Mouse (Mus musculus): ENCODE measurements at regions not wholly inside any gene's neighbourhood (a gene's known extent, or its start where the extent isn't known, plus 50 kb on each side); places are given as distances from the start of the nearest gene placed in this dataset.

GRCm38 (mm10) chr4:55250334-55250733 is 99.5 kb upstream of the Rad23b start:
- Histone ChIP-seq H3K36me3 (ENCODE audit: control insufficient read depth, insufficient read depth, low read length, poor library complexity, severe bottlenecking) (no peaks in the 10 kb centered on the region), H3K9ac (ENCODE audit: insufficient read depth, low read depth, low read length, poor library complexity, severe bottlenecking) (no peak overlapping the region), H3K27ac (ENCODE audit: insufficient read depth, low read depth, low read length, poor library complexity, severe bottlenecking) (no peak overlapping the region), H3K4me1 (ENCODE audit: control insufficient read depth in 2 of 2, insufficient read depth in 2 of 2, low read length in 2 of 2, poor library complexity in 1 of 2) (peaks cover 0 to 4% of the 10 kb centered on the region in 2 experiments; a peak in 1 of 4 replicates), H3K9me3 (ENCODE audit: control insufficient read depth, insufficient read depth, low read depth, low read length) (no peaks in the 10 kb centered on the region), H3K4me3 (ENCODE audit: insufficient read depth in 1 of 2, low read depth in 1 of 2, low read length in 2 of 2, poor library complexity in 1 of 2, severe bottlenecking in 1 of 2) (no peak overlapping the region)
- in situ Hi-C loops (cut with MboI; ENCODE audit: low sequenced_read_pairs in 2 of 2, unreplicated experiment in 2 of 2): no loop called here
- DNase-seq (ENCODE audit: low read depth, low spot score): no peak
- no peak for TF ChIP-seq MAFK (IDR thresholded peaks at IDR 0.05; ENCODE audit: insufficient read depth, low read depth, low read length)
- TF ChIP-seq ZNF384 (IDR thresholded peaks at IDR 0.05; ENCODE audit: low read depth, low read length): no peak
- TF ChIP-seq HCFC1 (IDR thresholded peaks at IDR 0.05; ENCODE audit: borderline replicate concordance, insufficient read depth, low read length): no peak
- TF ChIP-seq CHD2 (IDR thresholded peaks at IDR 0.05; ENCODE audit: low read depth, low read length): no peak
- no peak for TF ChIP-seq ZC3H11A (IDR thresholded peaks at IDR 0.05; ENCODE audit: borderline replicate concordance, low read depth, low read length)

- no peak overlapping the region for H3K27ac ChIP-seq (ENCODE audit: insufficient read depth, low read depth, low read length, poor library complexity, severe bottlenecking)
- H3K4me1 ChIP-seq (ENCODE audit: control insufficient read depth in 2 of 2, insufficient read depth in 2 of 2, low read length in 2 of 2, poor library complexity in 1 of 2): peaks cover 0 to 2% of the 10 kb centered on the region in 2 experiments; a peak in 1 of 4 replicates
- no peak overlapping the region for H3K9ac ChIP-seq (ENCODE audit: insufficient read depth, low read depth, low read length, poor library complexity, severe bottlenecking)
- in situ Hi-C loops (cut with MboI; ENCODE audit: low sequenced_read_pairs in 2 of 2, unreplicated experiment in 2 of 2): no loop called here
- H3K4me3 ChIP-seq (ENCODE audit: insufficient read depth in 1 of 2, low read depth in 1 of 2, low read length in 2 of 2, poor library complexity in 1 of 2, severe bottlenecking in 1 of 2): no peak overlapping the region
- no peaks in the 10 kb centered on the region for H3K36me3 ChIP-seq (ENCODE audit: control insufficient read depth, insufficient read depth, low read length, poor library complexity, severe bottlenecking)
- no peaks in the 10 kb centered on the region for H3K9me3 ChIP-seq (ENCODE audit: control insufficient read depth, insufficient read depth, low read depth, low read length)
- no peak for DNase-seq (ENCODE audit: low read depth, low spot score)
- no peak for TF ChIP-seq ZNF384 (IDR thresholded peaks at IDR 0.05; ENCODE audit: low read depth, low read length)
- TF ChIP-seq ZC3H11A (IDR thresholded peaks at IDR 0.05; ENCODE audit: borderline replicate concordance, low read depth, low read length): no peak
- TF ChIP-seq CHD2 (IDR thresholded peaks at IDR 0.05; ENCODE audit: low read depth, low read length): no peak
- TF ChIP-seq HCFC1 (IDR thresholded peaks at IDR 0.05; ENCODE audit: borderline replicate concordance, insufficient read depth, low read length): no peak
- TF ChIP-seq MAFK (IDR thresholded peaks at IDR 0.05; ENCODE audit: insufficient read depth, low read depth, low read length): no peak
Measured at GRCm38 (mm10) chr4:55251546-55251945, 98.3 kb upstream of the Rad23b start.

- TF ChIP-seq ZC3H11A (IDR thresholded peaks at IDR 0.05; ENCODE audit: borderline replicate concordance, low read depth, low read length) (no peak), CHD2 (IDR thresholded peaks at IDR 0.05; ENCODE audit: low read depth, low read length) (no peak), HCFC1 (IDR thresholded peaks at IDR 0.05; ENCODE audit: borderline replicate concordance, insufficient read depth, low read length) (no peak), ZNF384 (IDR thresholded peaks at IDR 0.05; ENCODE audit: low read depth, low read length) (no peak), MAFK (IDR thresholded peaks at IDR 0.05; ENCODE audit: insufficient read depth, low read depth, low read length) (no peak)
- Histone ChIP-seq H3K36me3 (ENCODE audit: control insufficient read depth, insufficient read depth, low read length, poor library complexity, severe bottlenecking) (no peaks in the 10 kb centered on the region), H3K9ac (ENCODE audit: insufficient read depth, low read depth, low read length, poor library complexity, severe bottlenecking) (no peak overlapping the region), H3K4me1 (ENCODE audit: control insufficient read depth in 2 of 2, insufficient read depth in 2 of 2, low read length in 2 of 2, poor library complexity in 1 of 2) (peaks cover 0 to 2% of the 10 kb centered on the region in 2 experiments; a peak in 1 of 4 replicates), H3K27ac (ENCODE audit: insufficient read depth, low read depth, low read length, poor library complexity, severe bottlenecking) (no peak overlapping the region), H3K4me3 (ENCODE audit: insufficient read depth in 1 of 2, low read depth in 1 of 2, low read length in 2 of 2, poor library complexity in 1 of 2, severe bottlenecking in 1 of 2) (no peak overlapping the region), H3K9me3 (ENCODE audit: control insufficient read depth, insufficient read depth, low read depth, low read length) (no peaks in the 10 kb centered on the region)
- no peak for DNase-seq (ENCODE audit: low read depth, low spot score)
- in situ Hi-C loops (cut with MboI; ENCODE audit: low sequenced_read_pairs in 2 of 2, unreplicated experiment in 2 of 2): no loop called here
Measured at GRCm38 (mm10) chr4:55253769-55254168, 96.1 kb upstream of the Rad23b start.

GRCm38 (mm10) chr4:55271965-55272630 is 77.7 kb upstream of the Rad23b start:
- DNase-seq (ENCODE audit: low read depth, low spot score): no peak
- TF ChIP-seq MAFK (IDR thresholded peaks at IDR 0.05; ENCODE audit: insufficient read depth, low read depth, low read length) (no peak), ZNF384 (IDR thresholded peaks at IDR 0.05; ENCODE audit: low read depth, low read length) (no peak), HCFC1 (IDR thresholded peaks at IDR 0.05; ENCODE audit: borderline replicate concordance, insufficient read depth, low read length) (no peak), ZC3H11A (IDR thresholded peaks at IDR 0.05; ENCODE audit: borderline replicate concordance, low read depth, low read length) (no peak), CHD2 (IDR thresholded peaks at IDR 0.05; ENCODE audit: low read depth, low read length) (no peak)
- H3K4me1 ChIP-seq (ENCODE audit: control insufficient read depth in 2 of 2, insufficient read depth in 2 of 2, low read length in 2 of 2, poor library complexity in 1 of 2): peaks cover 0 to 8% of the 10 kb centered on the region in 2 experiments; a peak in 1 of 4 replicates
- in situ Hi-C loops (cut with MboI; ENCODE audit: low sequenced_read_pairs in 2 of 2, unreplicated experiment in 2 of 2): no loop called here
- no peaks in the 10 kb centered on the region for H3K36me3 ChIP-seq (ENCODE audit: control insufficient read depth, insufficient read depth, low read length, poor library complexity, severe bottlenecking)
- no peak overlapping the region for H3K27ac ChIP-seq (ENCODE audit: insufficient read depth, low read depth, low read length, poor library complexity, severe bottlenecking)
- no peaks in the 10 kb centered on the region for H3K9me3 ChIP-seq (ENCODE audit: control insufficient read depth, insufficient read depth, low read depth, low read length)
- no peak overlapping the region for H3K4me3 ChIP-seq (ENCODE audit: insufficient read depth in 1 of 2, low read depth in 1 of 2, low read length in 2 of 2, poor library complexity in 1 of 2, severe bottlenecking in 1 of 2)
- no peak overlapping the region for H3K9ac ChIP-seq (ENCODE audit: insufficient read depth, low read depth, low read length, poor library complexity, severe bottlenecking)

All from ES-E14 (cell line).